ENCODE assay signal across 9 mouse cellular contexts in the genomic region with DNA sequence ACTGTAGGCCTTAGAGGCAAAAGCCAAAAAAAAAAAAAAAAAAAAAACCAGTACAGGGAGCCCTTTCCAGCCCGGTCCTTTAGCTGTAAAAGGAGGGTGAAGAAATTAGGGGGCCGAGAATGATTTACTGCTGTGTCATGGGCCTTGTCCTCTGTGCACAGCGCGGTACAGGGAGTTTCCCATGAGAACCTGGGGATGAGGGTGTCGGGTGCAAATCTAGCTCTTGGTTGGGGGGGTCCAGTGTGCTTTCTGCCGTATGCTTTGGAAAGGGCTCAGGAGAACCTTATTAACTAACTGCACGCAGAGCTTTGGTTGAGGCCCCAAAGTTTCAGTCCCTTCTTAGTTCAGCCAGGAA. TPM values are rescaled to one million over a fixed set of nuclear protein-coding genes. Genes with fewer than 3 reads are reported as not detected.
DNase-seq lines count a peak whose midpoint lies in the region; ATAC-seq lines count a peak whose summit lies in the region.
"Had no signal": no experiment of that assay in that cellular context is flagged by ENCODE, and none has a peak within 500 bp of the region (broad histone marks: within the 10 kb centered on the region; RNA-seq: fewer than 3 reads in every experiment).

No protein-coding gene starts in this region.

- H3K4me3 ChIP-seq in hindbrain, embryonic 10.5 days = no peak overlapping the region
- H3K4me3 ChIP-seq in hindbrain, embryonic 16.5 days (ENCODE audit: low read length) = no peak overlapping the region
- no peak overlapping the region for H3K4me3 ChIP-seq in stomach, embryonic 16.5 days (replicated peaks; ENCODE audit: low read length)

- 78% methylated on average over 7 of the region's 7 CpGs for WGBS in hindbrain, embryonic 10.5 days
- 64% methylated on average over 7 of the region's 7 CpGs for WGBS in hindbrain, embryonic 16.5 days
- 51% methylated on average over 7 of the region's 7 CpGs for WGBS in stomach, embryonic 16.5 days

- peaks cover 3% of the 10 kb centered on the region; the same call in 1 of the 2 replicates for H3K36me3 ChIP-seq in hindbrain, embryonic 10.5 days
- no peaks in the 10 kb centered on the region for H3K36me3 ChIP-seq in hindbrain, embryonic 16.5 days (ENCODE audit: control insufficient read depth, insufficient read depth, low read length)
- H3K36me3 ChIP-seq in stomach, embryonic 16.5 days (ENCODE audit: control insufficient read depth, insufficient read depth, low read length) = no peaks in the 10 kb centered on the region

- no peak for ATAC-seq in hindbrain, embryonic 16.5 days
- no peak for ATAC-seq in stomach, embryonic 16.5 days (ENCODE audit: insufficient read depth, low FRiP score)

- DNase-seq in hindbrain, embryonic 10.5 days (ENCODE audit: low spot score) = no peak
- DNase-seq in spleen, adult 12 weeks (ENCODE audit: low spot score) = peak; percentile 45
- DNase-seq in spleen, adult 18-20 months = no peak
- DNase-seq in liver = peak; percentile 79
- no peak for DNase-seq in cerebellum, adult 11-12 months
- DNase-seq in ovary, postnatal 10 days (ENCODE audit: low spot score) = no peak

- H3K27me3 ChIP-seq in hindbrain, embryonic 10.5 days (ENCODE audit: insufficient read depth, poor library complexity, severe bottlenecking) = no peaks in the 10 kb centered on the region
- no peaks in the 10 kb centered on the region for H3K27me3 ChIP-seq in hindbrain, embryonic 16.5 days (replicated peaks; ENCODE audit: control insufficient read depth, insufficient read depth, low read length)
- no peaks in the 10 kb centered on the region for H3K27me3 ChIP-seq in stomach, embryonic 16.5 days (ENCODE audit: control insufficient read depth, insufficient read depth, low read length)

- peaks cover 48% of the 10 kb centered on the region for H3K4me1 ChIP-seq in hindbrain, embryonic 10.5 days (replicated peaks)
- H3K4me1 ChIP-seq in hindbrain, embryonic 16.5 days (ENCODE audit: control insufficient read depth, insufficient read depth, low read depth, low read length) = peaks cover 13% of the 10 kb centered on the region
- H3K4me1 ChIP-seq in stomach, embryonic 16.5 days (ENCODE audit: control insufficient read depth, insufficient read depth, low read length) = peaks cover 40% of the 10 kb centered on the region

- peak overlapping the region; percentile 59; the same call in 1 of the 2 replicates for H3K27ac ChIP-seq in hindbrain, embryonic 10.5 days
- no peak overlapping the region for H3K27ac ChIP-seq in hindbrain, embryonic 16.5 days (ENCODE audit: low read depth, low read length)
- 0 out of 2 replicates have a peak overlapping the region, but pooled peaks have one; percentile 36 for H3K27ac ChIP-seq in stomach, embryonic 16.5 days (ENCODE audit: low read length)

- H3K9ac ChIP-seq in hindbrain, embryonic 16.5 days (ENCODE audit: low read depth, low read length) = no peak overlapping the region
- peak overlapping the region; percentile 54; the same call in 1 of the 2 replicates for H3K9ac ChIP-seq in stomach, embryonic 16.5 days (ENCODE audit: low read length)

- no peaks in the 10 kb centered on the region for H3K9me3 ChIP-seq in hindbrain, embryonic 10.5 days
- no peaks in the 10 kb centered on the region for H3K9me3 ChIP-seq in hindbrain, embryonic 16.5 days (ENCODE audit: control insufficient read depth, low read length)
- no peaks in the 10 kb centered on the region for H3K9me3 ChIP-seq in stomach, embryonic 16.5 days (replicated peaks; ENCODE audit: control insufficient read depth, low read length)

- no peak overlapping the region for H3K4me2 ChIP-seq in hindbrain, embryonic 16.5 days (ENCODE audit: low read length)
- H3K4me2 ChIP-seq in stomach, embryonic 16.5 days (ENCODE audit: low read depth, low read length) = 0 out of 2 replicates have a peak overlapping the region, but pooled peaks have one; percentile 20
- H3K4me2 ChIP-seq: midbrain, embryonic 11.5 days had no signal

RNA-seq across cellular contexts. Expression of a gene that starts 29.0 kb away (rescaled TPM):
- 5.0 and 5.1 TPM in 2 replicates for polyA plus RNA-seq in hindbrain, embryonic 10.5 days (2016; fragmentation: Nextera tagmentation; extraction: Ambion mirVana)
- 1.6 and 1.8 TPM in 2 replicates for polyA plus RNA-seq in hindbrain, embryonic 16.5 days (2015; fragmentation: Nextera tagmentation; extraction: Ambion mirVana)
- polyA plus RNA-seq in stomach, embryonic 16.5 days (2015; fragmentation: Nextera tagmentation; extraction: Ambion mirVana) = 8.4 and 8.7 TPM in 2 replicates

Comparison
In these comparisons a context has a peak if more than half of its experiments do, and no peak if none do; other contexts are left out.
1. DNase-seq: peak in spleen, adult 12 weeks (single experiment) and liver (single experiment); none in hindbrain, embryonic 10.5 days (single experiment), spleen, adult 18-20 months (0 of 2), cerebellum, adult 11-12 months (single experiment) and ovary, postnatal 10 days (single experiment).